Mouse (Mus musculus) liver, embryonic 14.5 days (tissue): Measurements from ENCODE around the gene Cadm4.

Experiments
- CTCF ChIP-seq: IDR thresholded peaks from 2 replicates; pipeline ENCODE4 v1.5.1; 2016; ENCODE audit warnings: antibody characterized with exemption, low read depth, control low read depth
- EP300 ChIP-seq: IDR thresholded peaks from 2 replicates; pipeline ENCODE4 v1.6.1; 2016; ENCODE audit warnings: antibody characterized with exemption, low read depth

- TF ChIP-seq CTCF (no peak), EP300 (no peak)
Observed at GRCm38 (mm10) chr7:24524978-24525377, 43.2 kb downstream of the Cadm4 start.
